Mouse (Mus musculus) ES-Bruce4 (cell line): ENCODE measurements around the gene Sv2c. TPM values are rescaled to one million over a fixed set of nuclear protein-coding genes. Genes with fewer than 3 reads are reported as not detected.

Experiments used
- H3K27ac ChIP-seq: 2 replicates; pipeline ENCODE4 v1.5.1; 2012; ENCODE audit warnings: low read length, inconsistent platforms; ENCODE audit not compliant: insufficient read depth
- H3K27me3 ChIP-seq: 2 replicates; pipeline ENCODE4 v1.6.1; 2012; ENCODE audit warnings: mild to moderate bottlenecking, low read length, inconsistent platforms; ENCODE audit not compliant: control insufficient read depth, poor library complexity, insufficient read depth, severe bottlenecking
- H3K36me3 ChIP-seq: 2 replicates; pipeline ENCODE4 v1.6.1; 2012; ENCODE audit warnings: inconsistent platforms, mild to moderate bottlenecking, low read length, moderate library complexity; ENCODE audit not compliant: control insufficient read depth, poor library complexity, insufficient read depth, severe bottlenecking
- H3K4me1 ChIP-seq: one replicate; pipeline ENCODE4 v1.8.1; 2011; ENCODE audit warnings: low read length; ENCODE audit not compliant: control insufficient read depth, insufficient read depth
- H3K4me3 ChIP-seq: 2 replicates; pipeline ENCODE4 v1.5.1; 2011; ENCODE audit warnings: low read depth, mild to moderate bottlenecking, low read length
- H3K9ac ChIP-seq: 2 replicates; pipeline ENCODE4 v1.6.1; 2012; ENCODE audit warnings: low read depth, mild to moderate bottlenecking, inconsistent platforms; ENCODE audit not compliant: poor library complexity, severe bottlenecking
- H3K9me3 ChIP-seq: replicated peaks from 2 replicates; pipeline ENCODE4 v1.6.1; 2012; ENCODE audit warnings: mild to moderate bottlenecking, low read length, inconsistent platforms; ENCODE audit not compliant: control insufficient read depth, poor library complexity, insufficient read depth, severe bottlenecking
- CTCF ChIP-seq: IDR thresholded peaks from one replicate; pipeline ENCODE4 v1.8.1; 2011; ENCODE audit warnings: low read depth, low read length
- EP300 ChIP-seq: IDR thresholded peaks from 2 replicates; pipeline ENCODE4 v1.6.1; 2011; ENCODE audit warnings: low read depth, low read length; ENCODE audit not compliant: insufficient read depth
- POLR2A ChIP-seq: IDR thresholded peaks from one replicate; pipeline ENCODE4 v1.8.1; 2011; ENCODE audit warnings: low read length; ENCODE audit not compliant: insufficient read depth
- polyA plus RNA-seq: library from polyadenylated mRNA; stranded (reverse); fragments of >200 nt; gene quantifications from 2 replicates; pipeline ENCODE4 v1.2.4, GENCODE M21; 2011; ENCODE audit warnings: low read depth; ENCODE audit not compliant: missing spikeins, insufficient read depth, insufficient read length

The Sv2c gene
- polyA plus RNA-seq, 1 experiment: 0.19 TPM

DNA sequence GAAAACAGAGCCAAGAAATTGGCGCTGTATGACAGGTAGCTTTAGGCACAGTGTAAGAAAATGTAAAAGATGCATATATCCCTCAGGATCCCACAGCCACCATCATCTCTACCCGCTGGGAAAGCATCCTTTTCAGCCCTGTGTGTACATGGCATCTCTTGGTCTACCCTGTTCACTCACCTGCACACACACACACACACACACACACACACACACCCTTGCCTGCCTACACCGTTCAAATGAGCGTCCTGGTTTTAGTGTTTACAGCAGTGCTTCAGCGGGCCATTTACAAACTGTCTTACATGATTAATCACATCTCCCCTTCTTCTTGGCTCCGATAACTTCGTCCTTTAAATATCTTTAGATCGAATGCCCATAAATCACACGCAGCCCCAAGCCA, 123.4 kb downstream of the Sv2c start:
- no peaks in the 10 kb centered on the region for H3K9me3 ChIP-seq
- no peak for TF ChIP-seq CTCF
- no peak for TF ChIP-seq EP300
- TF ChIP-seq POLR2A: no peak
- no peaks in the 10 kb centered on the region for H3K36me3 ChIP-seq
- H3K27me3 ChIP-seq: no peaks in the 10 kb centered on the region
- no peak overlapping the region for H3K27ac ChIP-seq
- H3K4me1 ChIP-seq: no peaks in the 10 kb centered on the region
- no peak overlapping the region for H3K9ac ChIP-seq
- H3K4me3 ChIP-seq: no peak overlapping the region

DNA sequence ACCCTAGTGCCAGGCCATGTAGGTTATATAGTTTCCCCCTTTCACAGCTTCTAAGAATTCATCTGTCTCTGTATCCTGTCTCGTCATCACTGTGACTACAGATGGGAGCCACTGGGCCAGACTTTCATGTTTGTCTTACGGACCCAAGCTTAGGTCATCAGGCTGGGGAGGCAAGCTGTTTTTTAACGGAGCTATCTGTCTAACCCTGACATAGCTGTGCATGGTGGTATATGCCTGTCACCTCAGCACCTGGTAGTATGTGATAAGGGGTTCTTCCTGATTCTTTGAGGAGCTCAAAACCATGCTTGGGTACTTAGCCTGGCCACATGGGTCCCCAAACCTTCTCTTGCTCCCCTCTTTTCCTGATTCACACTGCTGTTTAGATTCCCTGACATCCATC, 124.2 kb downstream of the Sv2c start:
- no peak overlapping the region for H3K9ac ChIP-seq
- no peaks in the 10 kb centered on the region for H3K4me1 ChIP-seq
- H3K9me3 ChIP-seq: no peaks in the 10 kb centered on the region
- no peak overlapping the region for H3K27ac ChIP-seq
- H3K4me3 ChIP-seq: no peak overlapping the region
- no peak for TF ChIP-seq POLR2A
- no peak for TF ChIP-seq CTCF
- no peak for TF ChIP-seq EP300
- no peaks in the 10 kb centered on the region for H3K27me3 ChIP-seq
- H3K36me3 ChIP-seq: no peaks in the 10 kb centered on the region

DNA sequence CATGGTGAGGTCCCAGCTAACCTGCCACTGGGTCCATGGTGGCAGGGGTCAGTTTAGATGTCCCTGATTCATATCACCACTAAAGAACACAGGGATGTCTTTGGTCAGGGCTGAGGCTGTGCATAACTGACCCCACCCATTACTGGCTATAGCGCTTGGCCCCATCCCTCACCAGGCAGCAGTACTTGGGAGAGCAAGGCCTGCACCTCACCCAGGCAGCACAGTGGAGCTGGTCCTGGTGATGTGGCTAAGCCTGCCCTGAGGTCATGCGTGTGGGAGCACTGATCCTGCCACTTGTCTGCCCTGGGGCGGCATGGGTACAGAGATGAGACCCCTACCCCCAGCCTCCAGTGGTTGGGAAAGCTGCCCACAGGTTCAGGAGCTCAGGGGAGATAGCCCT, 128.8 kb downstream of the Sv2c start:
- H3K4me3 ChIP-seq: no peak overlapping the region
- TF ChIP-seq EP300 (no peak), POLR2A (no peak), CTCF (no peak)
- no peaks in the 10 kb centered on the region for H3K9me3 ChIP-seq
- no peak overlapping the region for H3K27ac ChIP-seq
- no peaks in the 10 kb centered on the region for H3K36me3 ChIP-seq
- H3K4me1 ChIP-seq: no peaks in the 10 kb centered on the region
- no peaks in the 10 kb centered on the region for H3K27me3 ChIP-seq
- no peak overlapping the region for H3K9ac ChIP-seq

DNA sequence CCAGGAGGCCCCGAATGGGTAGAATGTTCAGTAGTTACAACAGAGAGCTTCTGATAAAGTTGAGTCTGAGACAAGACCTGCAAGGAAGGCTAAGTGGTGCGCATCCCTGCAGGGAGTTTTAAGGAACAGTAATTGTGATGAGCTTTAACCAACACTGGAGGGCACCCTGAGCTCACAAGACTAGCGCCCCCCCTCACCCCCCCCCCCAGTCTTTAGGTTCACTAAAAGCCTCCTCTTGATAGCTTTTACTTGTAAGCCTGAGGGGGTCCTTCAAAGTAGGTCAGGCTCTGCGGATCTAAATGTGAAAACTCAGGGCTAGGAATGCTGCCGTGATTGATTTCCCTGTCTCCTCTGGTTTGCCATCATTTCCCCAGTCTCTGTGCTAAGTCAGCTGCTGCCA, 129.9 kb downstream of the Sv2c start:
- H3K9me3 ChIP-seq: no peaks in the 10 kb centered on the region
- no peaks in the 10 kb centered on the region for H3K4me1 ChIP-seq
- H3K27me3 ChIP-seq: no peaks in the 10 kb centered on the region
- no peak overlapping the region for H3K4me3 ChIP-seq
- H3K9ac ChIP-seq: no peak overlapping the region
- TF ChIP-seq POLR2A: no peak
- H3K36me3 ChIP-seq: no peaks in the 10 kb centered on the region
- no peak overlapping the region for H3K27ac ChIP-seq

DNA sequence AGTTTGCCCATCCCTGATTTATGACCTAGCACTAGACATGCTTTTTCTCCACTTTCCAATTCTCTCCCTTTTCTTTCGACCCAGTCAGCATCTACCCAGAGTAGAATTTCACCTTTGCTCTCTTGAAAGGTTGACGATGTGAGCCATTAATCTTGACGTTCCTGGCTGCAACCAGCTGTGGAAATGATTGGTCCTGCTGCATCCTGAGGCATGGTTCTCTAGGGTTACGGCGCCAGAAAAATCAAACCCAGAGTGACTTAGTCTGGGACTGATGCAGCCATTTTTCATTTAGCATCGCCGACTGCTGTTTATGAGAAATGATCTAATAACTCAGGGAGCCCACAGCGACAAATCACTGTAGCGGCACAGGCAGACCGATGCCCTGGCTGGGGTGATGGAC, 133.0 kb downstream of the Sv2c start:
- H3K9ac ChIP-seq: no peak overlapping the region
- H3K4me1 ChIP-seq: no peaks in the 10 kb centered on the region
- no peaks in the 10 kb centered on the region for H3K27me3 ChIP-seq
- no peak overlapping the region for H3K4me3 ChIP-seq
- TF ChIP-seq EP300: no peak
- no peak for TF ChIP-seq POLR2A
- no peak for TF ChIP-seq CTCF
- H3K9me3 ChIP-seq: no peaks in the 10 kb centered on the region
- H3K36me3 ChIP-seq: no peaks in the 10 kb centered on the region
- H3K27ac ChIP-seq: no peak overlapping the region

DNA sequence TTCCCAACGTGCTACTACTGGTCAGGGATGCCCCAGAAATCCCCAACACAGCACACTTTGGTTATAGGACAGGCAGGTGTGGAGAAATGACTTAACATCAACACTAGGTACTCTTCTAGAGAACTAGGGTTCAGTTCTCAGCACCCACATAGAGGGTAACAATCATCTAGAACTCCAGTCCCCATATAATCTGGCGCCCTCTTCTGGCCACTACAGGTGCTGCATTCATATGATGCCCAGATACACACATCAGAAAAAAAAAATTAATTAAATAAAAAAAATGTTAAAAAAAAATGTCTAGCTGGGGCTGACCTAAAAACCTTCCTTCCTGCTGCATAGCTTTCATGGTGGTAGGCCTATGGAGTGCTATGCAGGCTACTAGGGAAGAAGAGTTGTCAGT, 135.1 kb downstream of the Sv2c start:
- no peaks in the 10 kb centered on the region for H3K9me3 ChIP-seq
- no peaks in the 10 kb centered on the region for H3K27me3 ChIP-seq
- H3K4me3 ChIP-seq: no peak overlapping the region
- no peak overlapping the region for H3K27ac ChIP-seq
- no peak overlapping the region for H3K9ac ChIP-seq
- no peaks in the 10 kb centered on the region for H3K4me1 ChIP-seq
- H3K36me3 ChIP-seq: no peaks in the 10 kb centered on the region
- TF ChIP-seq EP300: no peak
